Mouse (Mus musculus): ENCODE results near the gene Tigit.

- no peak for TF ChIP-seq ZNF384 (IDR thresholded peaks at IDR 0.05; ENCODE audit: low read depth, low read length)
- TF ChIP-seq HCFC1 (IDR thresholded peaks at IDR 0.05; ENCODE audit: borderline replicate concordance, insufficient read depth, low read length): no peak
Measured at GRCm38 (mm10) chr16:43687968-43688367, 24.0 kb upstream of the Tigit start.
